Mouse (Mus musculus) small intestine, adult 2 months (tissue): Measurements from ENCODE around the gene 1110051M20Rik.

Source experiments
- CTCF ChIP-seq: fragments of 200-500 bp; IDR thresholded peaks from 2 replicates; pipeline ENCODE4 v1.5.1; 2012; ENCODE audit warnings: low read depth, mild to moderate bottlenecking, control low read depth, inconsistent platforms, low read length, moderate library complexity, mixed read lengths; ENCODE audit not compliant: insufficient replicate concordance, insufficient read length; ENCODE audit errors: extremely low read depth
- POLR2A ChIP-seq: fragments of 200-500 bp; IDR thresholded peaks from 2 replicates; pipeline ENCODE4 v1.6.1; 2012; ENCODE audit warnings: low read depth, mild to moderate bottlenecking, control low read depth, inconsistent platforms, low read length, moderate library complexity

- TF ChIP-seq POLR2A = no peak
- TF ChIP-seq CTCF = no peak
These were observed 92.7 kb downstream of the 1110051M20Rik start for GRCm38 (mm10) chr2:91351841-91352240.
